Mouse (Mus musculus) frontal cortex, postnatal 10 days (tissue): ENCODE measurements around the gene Usp9x.
A peak's percentile ranks its signal among the peaks of the same experiment; 100 is the strongest.

Experiments used
- DNase-seq, 2 experiments: peaks; one replicate each; pipeline ENCODE4 v3.0.0; 2022; ENCODE audit warnings: low spot score in 2 of 2, mixed read lengths in 1 of 2

Usp9x gene

DNA sequence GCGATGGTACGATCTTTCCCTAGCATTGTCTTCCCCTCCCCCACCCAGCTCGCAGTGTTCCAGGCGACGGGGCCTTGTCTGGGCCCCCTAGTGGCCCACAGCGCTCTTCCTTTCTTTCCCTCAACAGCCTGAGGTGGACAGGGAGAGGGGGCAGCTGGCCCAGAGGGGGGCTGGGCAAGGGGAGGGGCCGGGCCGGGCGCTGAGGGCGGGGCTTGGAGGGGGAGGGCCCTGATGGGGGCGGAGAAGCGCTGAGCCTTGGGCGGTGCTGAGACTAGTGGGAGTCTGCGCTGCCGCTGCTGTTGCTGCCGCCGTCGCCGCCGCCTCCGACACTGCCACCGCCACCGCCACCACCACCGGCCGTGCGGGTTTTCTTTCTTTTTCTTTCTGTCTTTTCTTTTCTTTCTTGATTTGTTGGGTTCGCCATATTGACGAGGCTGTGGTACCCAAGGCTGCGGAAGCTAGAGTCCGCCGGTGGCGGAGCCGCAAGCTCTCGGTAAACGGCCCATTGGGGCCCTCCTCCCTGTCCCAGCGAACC lies at the start of gene Usp9x:
Usp9x (plus strand) TSS at position 258 of the 535 bp plus-strand sequence.
- DNase-seq, result no peak

DNA sequence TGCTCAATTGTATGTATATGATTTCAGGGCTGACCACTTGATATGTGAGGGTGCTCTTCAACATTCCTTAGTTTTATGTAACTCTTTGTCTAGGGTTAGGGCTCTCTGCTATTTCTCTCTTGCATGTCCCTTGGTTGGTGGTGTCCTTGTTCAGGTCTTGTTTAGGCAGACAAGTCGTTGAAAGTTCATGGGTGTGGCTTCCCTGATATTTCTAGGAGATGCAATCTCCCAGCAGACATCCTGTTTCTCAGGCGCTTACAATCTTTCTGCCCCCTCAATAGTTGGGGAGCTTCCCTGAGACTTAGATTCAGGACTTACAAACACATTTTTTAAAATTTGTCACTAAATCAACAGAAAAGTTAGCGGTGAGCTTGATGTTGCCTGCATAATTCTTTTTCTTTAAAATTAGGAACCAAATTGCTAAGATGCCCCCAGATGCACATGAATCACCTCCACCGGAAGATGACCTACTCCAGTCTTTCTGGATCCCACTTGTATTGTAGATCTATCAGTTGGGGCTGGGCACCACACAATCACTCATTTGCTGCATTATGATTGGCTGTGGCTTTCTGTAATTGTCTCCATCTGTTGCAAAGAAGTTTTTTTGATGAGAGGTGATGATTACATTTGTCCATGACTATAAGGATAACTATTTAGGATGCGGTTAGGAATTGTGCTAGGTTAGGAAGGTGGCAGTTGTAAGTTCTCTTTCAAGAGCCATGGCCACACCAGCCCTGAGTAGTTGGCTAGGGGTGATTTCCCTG lies 48.6 kb upstream of the Usp9x start:
- DNase-seq, result no peak

DNA sequence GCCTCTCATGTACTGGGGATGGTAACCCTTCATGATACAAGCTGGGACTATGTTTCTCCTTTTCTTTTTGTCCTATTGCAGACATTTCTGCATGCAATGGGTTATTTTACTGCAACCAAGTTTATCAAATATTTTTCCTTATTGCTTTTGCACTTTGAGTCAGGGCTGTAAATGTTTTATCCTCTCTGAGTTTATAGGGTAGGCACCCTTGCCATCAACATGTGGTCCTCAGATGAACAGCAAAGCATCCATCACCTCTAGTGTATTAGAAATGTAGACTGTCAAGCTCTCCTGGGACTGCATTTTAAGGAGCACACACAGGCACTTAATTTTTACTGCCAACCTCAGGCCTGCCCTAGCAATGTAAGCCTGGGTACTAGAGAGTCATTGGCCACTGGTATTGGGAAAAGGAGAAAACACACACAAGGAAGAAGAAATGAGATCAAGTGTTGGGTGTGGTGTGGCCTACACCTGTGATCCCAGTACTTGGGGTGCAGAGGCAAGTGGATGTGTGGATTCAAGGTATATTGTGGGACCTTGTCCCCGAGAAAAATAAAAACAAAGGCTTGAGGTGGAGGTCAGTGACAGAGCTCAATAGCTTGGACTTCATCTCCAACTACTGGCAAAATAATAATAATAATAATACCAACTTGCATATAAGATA lies 46.6 kb upstream of the Usp9x start:
- DNase-seq, result no peak

DNA sequence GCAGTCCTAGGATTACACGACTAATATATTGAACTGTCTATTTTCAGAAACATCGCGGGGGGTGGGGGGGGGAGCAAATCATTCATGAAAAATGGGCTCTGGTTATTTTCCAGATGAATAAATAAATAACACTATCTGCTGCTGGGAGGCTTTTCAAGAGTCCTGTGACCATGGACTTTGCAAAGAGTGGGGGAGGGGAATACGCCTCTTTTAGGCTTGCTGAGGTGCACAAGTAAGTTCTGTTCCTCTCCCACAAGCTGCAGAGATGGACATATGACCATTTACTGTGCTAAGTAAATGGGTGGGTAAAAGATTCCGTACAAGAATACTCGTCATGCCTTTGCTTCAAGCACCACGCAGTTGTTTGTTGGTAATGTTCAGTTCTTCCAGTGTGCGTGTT lies 46.0 kb upstream of the Usp9x start:
- no peak for DNase-seq

DNA sequence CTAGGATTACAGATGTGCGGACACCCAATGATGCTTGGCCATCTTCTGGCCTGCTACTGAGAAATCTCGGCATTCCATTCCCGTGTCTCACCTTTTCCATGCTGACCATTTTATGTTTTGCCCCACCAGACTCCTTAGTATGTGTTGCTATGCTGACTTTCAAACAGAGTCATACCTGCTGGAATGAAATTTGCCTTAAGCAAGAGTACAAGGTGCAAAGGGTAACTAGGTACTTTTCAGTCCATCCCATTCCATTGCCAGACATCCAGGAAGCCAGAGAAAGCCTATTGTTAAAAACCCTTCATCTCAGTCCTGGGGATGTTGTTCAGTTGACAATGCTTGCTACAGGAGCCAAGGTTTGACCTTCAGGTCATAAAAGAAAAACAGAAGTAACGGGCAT lies 43.1 kb upstream of the Usp9x start:
- no peak for DNase-seq

DNA sequence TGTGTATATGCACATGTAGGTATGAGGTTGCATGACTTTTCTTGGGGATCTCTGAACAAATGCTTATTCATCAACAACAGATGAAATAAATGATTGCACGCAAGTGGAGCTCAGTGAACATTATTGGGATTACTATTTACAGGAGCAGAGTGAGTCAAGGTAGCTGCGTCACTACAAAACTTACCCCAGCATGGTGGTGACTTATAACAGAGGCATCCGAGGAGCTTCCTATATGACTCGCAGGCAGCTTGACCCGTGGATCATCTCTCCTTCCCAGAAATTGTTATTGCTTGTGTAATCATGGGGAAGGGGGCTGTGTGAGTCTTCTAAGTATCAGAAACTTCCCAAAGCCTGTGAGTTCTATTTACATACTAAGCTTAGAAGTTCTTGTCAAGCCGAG lies 41.3 kb upstream of the Usp9x start:
- DNase-seq, result no peak

DNA sequence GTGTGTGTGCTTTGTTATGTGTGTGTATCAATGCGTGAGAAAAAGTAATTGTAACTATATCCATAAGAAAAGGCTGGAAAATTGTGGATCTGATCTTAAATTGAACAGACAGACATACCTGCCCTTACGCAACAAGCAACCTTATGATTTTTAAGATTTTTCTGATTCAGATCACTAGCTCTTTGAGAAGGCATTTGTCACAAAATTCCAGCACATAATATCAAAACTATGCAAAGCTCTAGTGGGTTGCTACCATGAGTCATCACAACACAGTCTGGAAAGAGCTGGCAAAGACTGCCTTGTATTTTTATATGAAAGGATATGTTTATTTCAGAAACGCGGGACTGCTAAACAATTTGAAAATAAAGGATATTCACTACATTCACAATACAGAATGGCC lies 34.2 kb upstream of the Usp9x start:
- no peak for DNase-seq

DNA sequence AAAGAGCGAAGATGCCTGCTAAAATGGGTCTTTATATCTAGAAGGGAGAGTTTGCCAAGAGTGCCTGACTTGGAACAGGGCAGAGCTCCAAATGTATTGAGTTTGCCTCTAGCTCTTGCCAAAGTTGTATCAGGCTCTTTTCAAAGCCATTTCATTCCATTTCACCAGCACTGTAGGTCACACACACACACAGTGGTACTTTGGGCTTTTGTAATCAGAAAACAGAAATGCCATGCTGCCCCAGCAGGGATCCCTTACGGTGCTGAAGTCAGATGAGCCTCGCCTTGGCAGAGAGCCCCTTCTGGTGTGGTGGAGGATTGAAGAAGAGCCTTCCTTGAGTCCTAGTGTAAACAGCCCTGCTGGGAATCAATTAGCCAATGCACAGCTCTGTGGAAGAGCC lies 32.1 kb upstream of the Usp9x start:
- peak in 1 of 2 experiments; percentile 17 for DNase-seq

DNA sequence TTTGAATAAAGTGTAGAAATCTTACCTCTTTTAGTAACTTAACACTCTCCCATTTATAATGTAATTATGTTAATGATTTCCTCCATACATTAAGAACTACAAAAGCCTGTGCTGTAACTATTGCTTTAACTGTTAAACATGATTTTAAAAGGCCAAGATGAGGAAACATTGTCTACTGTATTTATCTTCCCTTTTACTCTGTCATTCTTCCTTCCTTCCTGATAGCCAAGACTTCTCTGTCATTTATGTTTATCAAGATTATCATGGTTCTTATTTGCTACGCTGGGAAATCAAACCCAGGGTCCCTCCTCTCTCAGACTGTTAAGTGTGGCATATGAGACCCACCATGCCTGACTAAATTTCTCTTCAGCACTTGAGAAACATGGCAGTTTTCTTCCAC lies 30.9 kb upstream of the Usp9x start:
- DNase-seq, result no peak

DNA sequence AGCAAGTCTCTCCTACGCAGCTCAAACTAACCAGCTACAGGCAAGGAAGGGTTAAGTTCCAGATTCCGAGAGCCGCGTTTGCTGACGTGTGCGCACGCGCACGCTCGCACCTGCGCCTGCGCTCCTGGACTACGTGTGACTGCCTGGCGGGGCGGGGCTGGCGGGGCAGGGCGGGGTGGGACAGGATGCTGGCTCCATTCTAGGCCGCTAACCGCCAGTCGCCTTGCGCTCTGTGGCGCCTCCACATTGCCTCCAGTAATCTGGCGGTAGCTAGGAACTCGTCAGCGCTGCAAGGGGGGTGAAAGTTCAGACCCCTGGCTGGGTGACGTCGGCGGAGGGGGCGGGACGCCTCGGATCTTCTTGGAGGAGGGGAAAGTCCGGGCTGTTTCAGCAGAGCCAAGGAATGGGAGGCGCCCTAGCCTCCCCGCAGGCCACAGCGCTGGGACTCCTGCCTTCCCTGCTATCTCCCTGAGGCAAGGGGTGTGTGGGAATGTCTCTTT lies 29.6 kb upstream of the Usp9x start:
- DNase-seq, result peak; percentile 89

DNA sequence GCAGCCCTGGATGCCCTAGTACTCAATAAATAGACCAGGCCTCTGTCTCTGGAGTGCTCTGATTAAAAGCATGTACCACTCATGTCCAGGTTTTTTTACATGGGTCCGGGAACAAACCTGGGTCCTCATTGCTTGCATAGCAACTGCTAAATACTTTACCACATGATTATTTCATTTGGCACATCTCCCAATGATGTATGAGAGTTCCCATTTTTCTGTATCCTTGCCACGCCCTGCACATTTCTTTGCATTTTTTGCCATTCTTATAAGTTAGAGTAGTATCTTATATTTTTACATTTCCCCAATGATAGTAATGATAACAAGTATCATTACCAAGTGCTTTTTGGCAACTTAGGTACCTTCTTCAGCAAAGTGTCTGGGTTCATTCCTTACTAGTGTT lies 27.5 kb upstream of the Usp9x start:
- DNase-seq, result no peak

DNA sequence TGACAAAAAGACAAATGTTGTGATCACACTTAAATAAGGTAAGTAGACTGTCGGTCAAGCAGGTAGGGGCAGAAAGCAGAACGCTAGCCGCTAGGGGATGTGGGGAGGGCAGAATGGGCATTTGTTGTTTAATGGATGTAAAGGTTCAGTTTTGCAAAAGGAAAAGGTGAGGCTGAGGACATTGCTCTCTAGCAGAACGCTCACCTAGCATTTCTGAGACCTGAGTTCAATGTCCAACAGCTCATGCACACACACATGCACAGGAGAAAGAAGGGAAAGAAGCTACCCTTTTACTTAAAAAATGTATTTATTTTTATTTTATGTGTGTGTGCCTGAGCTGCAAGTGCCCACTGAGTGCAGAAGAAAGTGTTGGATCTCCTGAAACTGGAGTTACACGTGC lies 26.6 kb upstream of the Usp9x start:
- DNase-seq, result no peak

DNA sequence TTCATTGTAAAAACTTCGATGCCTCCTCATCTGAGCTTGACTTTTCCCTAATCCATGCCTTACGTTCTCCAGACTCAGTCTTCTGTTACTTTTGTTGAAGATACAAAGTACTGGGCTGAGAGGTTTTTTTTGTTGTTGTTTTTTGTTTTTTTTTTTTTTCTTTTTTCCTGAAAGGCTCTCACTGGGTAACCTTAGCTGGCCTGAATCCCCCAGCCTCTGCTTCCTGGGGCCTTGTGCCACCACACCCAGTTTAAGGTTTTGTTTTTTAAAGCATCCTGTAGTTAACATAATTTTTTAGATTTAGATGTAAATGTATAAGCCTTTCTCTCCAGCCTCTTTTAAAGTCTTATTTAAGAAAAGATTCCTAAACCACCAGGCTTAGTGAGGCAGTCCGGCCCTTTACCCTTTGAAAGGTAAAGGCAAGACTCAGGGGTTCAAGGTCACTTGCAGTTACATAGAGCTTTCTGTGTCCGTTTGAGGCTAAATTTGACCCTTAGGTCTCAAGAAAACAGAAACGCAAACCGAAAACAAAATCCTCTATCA lies 24.3 kb upstream of the Usp9x start:
- no peak for DNase-seq

DNA sequence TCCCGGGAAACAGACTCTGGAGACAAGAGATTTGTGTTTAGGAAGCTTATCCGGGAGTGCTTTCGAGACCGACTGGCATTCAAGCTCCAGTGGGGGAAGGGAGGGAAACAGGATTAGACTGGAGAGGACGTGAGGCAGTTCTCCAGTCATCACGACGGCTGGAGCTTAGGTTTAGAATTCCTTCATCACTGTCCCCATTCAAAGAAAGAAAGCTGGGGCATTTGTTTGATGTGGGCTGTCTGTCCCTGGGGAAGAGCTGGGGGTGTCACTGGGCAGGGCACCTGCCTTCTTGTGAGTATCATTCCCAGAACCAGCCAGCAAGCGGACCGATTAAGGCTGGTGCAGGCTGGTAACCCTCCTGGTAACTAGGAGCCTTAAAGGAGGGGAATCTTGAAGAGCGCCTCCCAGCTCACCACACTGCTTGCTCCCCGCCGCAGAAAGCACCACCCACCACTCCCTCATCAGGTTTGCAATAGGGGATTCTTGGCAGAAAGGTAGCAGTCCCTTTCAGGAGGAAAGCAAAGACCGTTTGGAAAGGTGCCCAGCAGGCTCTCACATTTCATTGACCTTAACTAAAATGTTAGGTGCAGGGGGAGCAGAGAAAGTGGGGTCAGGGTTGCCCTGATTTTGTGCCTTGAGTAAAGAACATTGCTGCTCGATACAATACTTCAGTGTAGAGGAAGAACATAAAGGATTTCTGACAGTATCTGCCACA lies 23.5 kb upstream of the Usp9x start:
- peak; percentile 18 to 53 for DNase-seq

DNA sequence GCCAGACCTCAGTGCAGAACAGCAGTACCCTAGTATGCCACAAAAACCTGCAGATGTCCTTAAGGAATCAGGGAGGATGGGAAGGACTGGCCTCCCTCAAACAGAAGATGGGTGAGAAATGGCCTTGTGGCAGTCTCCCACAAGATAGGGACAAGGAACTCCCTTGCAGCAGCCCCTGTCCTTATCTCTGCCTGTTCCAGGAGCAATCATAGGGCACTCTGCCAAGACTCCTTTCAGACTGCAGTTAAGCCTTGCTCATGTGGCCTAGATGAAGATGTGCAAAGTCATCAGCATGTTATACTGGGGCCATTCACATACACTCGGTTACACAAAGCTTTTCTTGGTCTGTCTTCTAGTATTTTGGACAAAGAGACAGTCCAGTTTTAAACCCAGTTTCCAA lies 16.7 kb upstream of the Usp9x start:
- DNase-seq, result no peak

DNA sequence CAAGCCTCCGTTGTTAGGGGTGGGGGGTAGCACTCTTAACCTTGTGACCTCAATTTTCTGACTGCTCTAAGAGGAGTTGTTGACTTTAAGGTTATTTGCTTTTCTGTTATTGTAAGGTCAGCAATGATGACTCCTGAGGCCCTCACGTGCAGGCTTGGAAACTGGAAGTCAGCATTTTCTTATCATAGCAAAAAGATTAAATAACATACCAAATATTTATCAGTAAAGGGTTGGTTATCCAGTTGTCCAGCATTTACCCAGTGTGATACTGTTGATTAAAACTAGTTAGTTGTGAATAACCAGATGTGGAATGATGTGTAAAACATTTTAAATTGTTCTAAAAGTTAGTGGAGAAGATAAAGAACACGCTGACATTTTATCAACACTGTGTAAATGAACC lies 9.3 kb upstream of the Usp9x start:
- DNase-seq, result no peak

DNA sequence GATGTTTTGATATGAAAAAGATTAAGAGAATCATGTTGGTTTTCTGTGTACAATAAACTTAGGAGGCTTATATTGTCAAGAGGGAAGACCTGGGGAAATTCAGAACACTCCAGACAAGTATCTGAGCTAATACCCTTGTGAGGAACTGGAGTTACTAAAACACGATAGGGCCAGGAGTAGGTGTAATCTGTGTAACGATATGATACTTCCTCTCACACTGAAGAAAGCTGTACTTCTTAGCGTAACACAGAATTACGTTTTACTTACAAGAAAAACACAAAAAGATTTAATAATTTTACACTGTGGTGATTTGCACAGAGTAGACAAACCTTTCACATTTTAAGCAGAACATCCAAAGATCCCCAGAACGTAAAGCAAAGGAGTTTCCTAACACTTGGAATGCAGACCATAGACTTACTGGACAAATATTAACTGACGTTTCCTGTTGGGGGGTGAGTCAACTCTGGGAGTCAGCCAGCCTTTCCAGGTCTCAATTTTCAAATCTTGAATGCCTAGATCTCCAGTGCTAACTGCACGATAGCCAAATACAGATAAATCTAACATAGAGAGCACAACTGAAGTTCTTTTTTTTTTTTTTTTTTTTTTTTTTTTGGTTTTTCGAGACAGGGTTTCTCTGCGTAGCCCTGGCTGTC lies 6.9 kb upstream of the Usp9x start:
- DNase-seq, result no peak

DNA sequence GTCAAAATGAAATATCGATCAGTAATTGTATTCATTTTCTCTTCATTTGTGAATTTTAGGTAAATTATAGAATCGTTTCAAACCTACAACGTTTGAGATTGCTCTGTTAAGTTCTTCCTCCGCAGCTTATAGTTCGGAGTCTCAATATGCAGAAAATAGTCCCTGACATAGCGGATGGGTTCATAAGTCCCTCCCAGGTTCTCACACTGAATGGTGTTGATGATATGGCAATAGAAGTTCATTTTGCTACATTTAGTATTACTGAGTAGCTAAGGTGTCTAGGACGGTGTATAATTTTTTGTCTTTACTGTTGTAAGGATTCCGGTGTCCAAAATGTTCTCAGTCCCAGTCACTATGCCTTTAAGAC lies 1.1 kb upstream of the Usp9x start:
- DNase-seq, result no peak

DNA sequence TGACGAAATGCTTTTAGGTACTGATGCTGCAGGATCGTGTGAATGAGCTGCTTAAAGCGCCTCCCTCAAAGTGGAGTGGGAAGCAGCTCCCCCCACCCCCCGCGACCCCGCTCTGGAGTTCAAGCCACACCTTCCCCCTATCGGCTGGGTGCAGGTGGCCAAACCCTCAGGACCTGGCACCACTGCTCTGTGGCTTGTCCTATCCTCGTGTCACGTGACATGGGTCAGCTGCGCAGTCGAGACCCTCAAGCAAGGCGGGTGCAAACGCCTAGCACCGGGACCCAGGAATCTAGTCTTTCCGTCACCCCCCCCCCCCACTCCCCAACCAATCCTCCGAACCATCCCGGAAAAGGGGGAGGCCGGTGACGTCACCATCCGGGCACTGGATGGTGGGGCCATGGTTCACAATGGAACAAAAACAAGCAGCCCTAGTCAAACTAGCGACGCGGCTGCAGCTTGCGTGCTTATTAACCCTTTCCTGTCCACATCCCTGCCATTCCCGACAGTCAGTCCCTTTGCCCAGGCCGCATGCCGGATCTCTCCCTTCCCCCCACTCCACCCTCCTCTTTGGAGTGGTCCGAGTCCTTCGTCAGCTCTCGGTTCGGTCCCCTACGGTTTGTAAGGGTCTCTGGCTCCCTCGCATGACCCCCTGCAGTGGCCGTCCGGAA lies 591 bp upstream of the Usp9x start:
- DNase-seq, result peak; percentile 91 to 94

DNA sequence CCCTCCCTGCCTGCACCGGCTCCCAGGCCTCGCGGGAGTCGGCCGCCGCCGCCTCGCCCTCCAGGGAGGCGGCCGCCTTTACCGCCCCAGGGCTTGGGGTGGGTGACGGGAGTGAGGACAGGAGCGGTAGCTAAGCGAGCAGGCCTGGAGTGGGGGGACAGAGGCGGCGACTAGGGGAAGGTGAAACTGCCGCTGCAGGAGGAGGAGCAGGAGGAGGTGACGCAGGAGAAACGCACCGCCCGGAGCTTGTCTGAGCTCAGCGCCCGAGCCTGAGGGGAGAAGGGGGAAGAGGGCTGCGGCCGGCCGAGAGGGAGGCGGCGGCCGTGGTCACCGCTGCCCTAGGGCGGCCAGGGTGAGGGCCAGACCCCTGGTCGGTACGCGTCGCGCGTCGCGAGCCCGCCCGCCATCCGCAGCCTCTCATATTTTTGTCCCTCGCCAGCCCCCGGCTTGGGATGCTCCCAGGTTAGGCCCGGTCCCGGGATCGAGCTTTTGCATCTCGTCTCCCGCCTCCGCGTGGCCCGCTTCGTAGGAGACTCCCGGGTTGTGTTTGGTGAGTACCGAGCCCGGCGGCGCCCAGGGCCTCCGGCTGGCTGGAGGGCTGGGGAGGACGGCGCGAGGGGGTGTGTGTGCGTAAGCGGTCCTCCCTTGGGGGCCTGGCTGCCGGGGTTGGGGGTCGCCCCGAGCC lies 620 bp downstream of the Usp9x start:
- peak; percentile 43 to 57 for DNase-seq
